ENCODE assay signal across 22 mouse cellular contexts in genomic region chr19:10056686-10057085, GRCm38 (mm10). TPM values are rescaled to one million over a fixed set of nuclear protein-coding genes. Genes with fewer than 3 reads are reported as not detected.
DNase-seq lines count a peak whose midpoint lies in the region; ATAC-seq and TF ChIP-seq lines count a peak whose summit lies in the region.
"Had no signal": no experiment of that assay in that cellular context is flagged by ENCODE, and none has a peak within 500 bp of the region (broad histone marks: within the 10 kb centered on the region; RNA-seq: fewer than 3 reads in every experiment).

No protein-coding gene starts in this region.

- no peak for TF ChIP-seq CTCF in kidney, adult 2 months (conservative IDR thresholded peaks at IDR 0.05; ENCODE audit: insufficient read depth, insufficient read length, low read depth, low read length)
- no peak for TF ChIP-seq CTCF in small intestine, adult 2 months (IDR thresholded peaks at IDR 0.05; ENCODE audit: extremely low read depth, insufficient read length, insufficient replicate concordance, low read depth, low read length)

- no peaks in the 10 kb centered on the region for H3K9me3 ChIP-seq in liver, embryonic 15.5 days (replicated peaks)
- H3K9me3 ChIP-seq in liver, embryonic 11.5 days (ENCODE audit: control insufficient read depth, low read length) = no peaks in the 10 kb centered on the region
- H3K9me3 ChIP-seq: forebrain, embryonic 13.5 days; G1E; heart, embryonic 15.5 days; hindbrain, embryonic 13.5 days; limb, embryonic 13.5 days had no signal

- H3K9ac ChIP-seq in liver, embryonic 15.5 days = no peak overlapping the region
- no peak overlapping the region for H3K9ac ChIP-seq in liver, embryonic 11.5 days (ENCODE audit: low read depth, low read length)
- H3K9ac ChIP-seq: forebrain, embryonic 13.5 days; heart, embryonic 15.5 days; hindbrain, embryonic 13.5 days; limb, embryonic 13.5 days had no signal

- H3K4me3 ChIP-seq in kidney, adult 2 months (ENCODE audit: insufficient read depth, low read depth, low read length) = no peak overlapping the region
- no peak overlapping the region for H3K4me3 ChIP-seq in liver, embryonic 15.5 days (replicated peaks)
- H3K4me3 ChIP-seq in liver, embryonic 11.5 days (ENCODE audit: low read depth, low read length) = no peak overlapping the region
- H3K4me3 ChIP-seq in small intestine, adult 2 months (ENCODE audit: low read depth, low read length) = no peak overlapping the region
- H3K4me3 ChIP-seq: forebrain, embryonic 13.5 days; heart, embryonic 15.5 days; hindbrain, embryonic 13.5 days; limb, embryonic 13.5 days had no signal

- peak overlapping the region; percentile 51 for H3K27ac ChIP-seq in kidney, adult 2 months (ENCODE audit: insufficient read depth, low read depth, low read length)
- H3K27ac ChIP-seq in liver, embryonic 15.5 days (replicated peaks) = peak overlapping the region; percentile 12; the same call in 1 of the 2 replicates
- no peak overlapping the region for H3K27ac ChIP-seq in liver, embryonic 11.5 days (ENCODE audit: low read depth, low read length)
- H3K27ac ChIP-seq in small intestine, adult 2 months (ENCODE audit: insufficient read depth, low read depth, low read length) = peak overlapping the region; percentile 23; the same call in 1 of the 2 replicates
- H3K27ac ChIP-seq: forebrain, embryonic 13.5 days; heart, embryonic 15.5 days; hindbrain, embryonic 13.5 days; limb, embryonic 13.5 days had no signal

- no peak for ATAC-seq in liver, embryonic 15.5 days (ENCODE audit: insufficient read depth)
- no peak for ATAC-seq in liver, embryonic 11.5 days (replicated peaks; ENCODE audit: low FRiP score)
- ATAC-seq: activated CD4-positive, CD25-positive, alpha-beta regulatory T cell, adult 4 months; forebrain, embryonic 13.5 days had no signal

- H3K36me3 ChIP-seq in kidney, adult 2 months (ENCODE audit: control insufficient read depth, insufficient read depth, low read length) = peaks cover 2% of the 10 kb centered on the region; the same call in 1 of the 2 replicates
- peaks cover 13% of the 10 kb centered on the region for H3K36me3 ChIP-seq in liver, embryonic 15.5 days (replicated peaks)
- H3K36me3 ChIP-seq in liver, embryonic 11.5 days (ENCODE audit: control insufficient read depth, insufficient read depth, low read length) = peaks cover 5% of the 10 kb centered on the region; the same call in 1 of the 2 replicates
- H3K36me3 ChIP-seq in small intestine, adult 2 months (ENCODE audit: control insufficient read depth, insufficient read depth, low read length) = 0 out of 2 replicates have a peak, but pooled peaks cover under 1% of the 10 kb centered on the region

- WGBS in kidney, adult 2 months = 72% methylated on average over 3 of the region's 3 CpGs
- WGBS in liver, embryonic 15.5 days (ENCODE audit: insufficient replicate concordance) = 64% methylated on average over 3 of the region's 3 CpGs
- 87% methylated on average over 3 of the region's 3 CpGs for WGBS in liver, embryonic 11.5 days
- WGBS in small intestine, adult 2 months = 53% methylated on average over 3 of the region's 3 CpGs

- peak; percentile 1 for DNase-seq in kidney, adult 2 months
- DNase-seq in kidney, postnatal 36 days = no peak
- DNase-seq in liver, embryonic 11.5 days (ENCODE audit: low spot score) = no peak
- peak; percentile 68 for DNase-seq in NIH3T3 (ENCODE audit: low read depth)
- DNase-seq in cerebellum, adult 8-10 months = no peak
- DNase-seq: B cell, adult 2 months; cerebellum, adult 18-20 months; gastrocnemius, postnatal 36 days; heart, postnatal 36 days; layer of hippocampus, adult 9-11 months; lung, postnatal 10 days; midbrain, embryonic 14.5 days; right cerebral cortex, postnatal 14 days; spleen, adult 18-20 months had no signal

- no peak for TF ChIP-seq POLR2A in kidney, adult 2 months (IDR thresholded peaks at IDR 0.05; ENCODE audit: low read depth, low read length)
- no peak for TF ChIP-seq POLR2A in small intestine, adult 2 months (IDR thresholded peaks at IDR 0.05; ENCODE audit: low read depth, low read length)

- peaks cover 34% of the 10 kb centered on the region for H3K4me1 ChIP-seq in kidney, adult 2 months (ENCODE audit: control insufficient read depth, insufficient read depth, low read length)
- H3K4me1 ChIP-seq in liver, embryonic 15.5 days (replicated peaks) = peaks cover 42% of the 10 kb centered on the region
- peaks cover 24% of the 10 kb centered on the region for H3K4me1 ChIP-seq in liver, embryonic 11.5 days (replicated peaks; ENCODE audit: control insufficient read depth, insufficient read depth, low read length)
- peaks cover 46% of the 10 kb centered on the region for H3K4me1 ChIP-seq in small intestine, adult 2 months (ENCODE audit: control insufficient read depth, insufficient read depth, insufficient read length, low read length)

- no peaks in the 10 kb centered on the region for H3K27me3 ChIP-seq in kidney, adult 2 months (replicated peaks; ENCODE audit: control insufficient read depth, insufficient read depth, low read length)
- no peaks in the 10 kb centered on the region for H3K27me3 ChIP-seq in liver, embryonic 15.5 days
- no peaks in the 10 kb centered on the region for H3K27me3 ChIP-seq in liver, embryonic 11.5 days (replicated peaks; ENCODE audit: control insufficient read depth, insufficient read depth, low read length)
- no peaks in the 10 kb centered on the region for H3K27me3 ChIP-seq in small intestine, adult 2 months (ENCODE audit: control insufficient read depth, insufficient read depth, low read length)
- H3K27me3 ChIP-seq: forebrain, embryonic 13.5 days; heart, embryonic 15.5 days; hindbrain, embryonic 13.5 days; limb, embryonic 13.5 days had no signal

- H3K4me2 ChIP-seq in liver, embryonic 15.5 days = no peak overlapping the region
- no peak overlapping the region for H3K4me2 ChIP-seq in liver, embryonic 11.5 days
- H3K4me2 ChIP-seq: forebrain, embryonic 13.5 days; heart, embryonic 15.5 days; hindbrain, embryonic 13.5 days; limb, embryonic 13.5 days had no signal

RNA-seq across cellular contexts. Expression of gene Fads3, which starts 15.3 kb away (rescaled TPM):
- polyA plus RNA-seq in kidney, adult 2 months (2012; rRNA removed) = 382 and 459 TPM in 2 replicates
- 7.6 and 8.9 TPM in 2 replicates for polyA plus RNA-seq in liver, embryonic 15.5 days (2015; fragmentation: Nextera tagmentation; extraction: Ambion mirVana)
- 7.2 and 7.3 TPM in 2 replicates for polyA plus RNA-seq in liver, embryonic 11.5 days (2014; fragmentation: Nextera tagmentation; extraction: Ambion mirVana)
- 7.6 and 18.9 TPM in 2 replicates for polyA plus RNA-seq in small intestine, adult 2 months (2012; rRNA removed)
- polyA plus RNA-seq: activated CD4-positive, CD25-positive, alpha-beta regulatory T cell, adult 4 months had no signal

RNA-seq across cellular contexts. Expression of gene Fads2, which starts 44.9 kb away (rescaled TPM):
- 240 and 258 TPM in 2 replicates for polyA plus RNA-seq in kidney, adult 2 months (2012; rRNA removed)
- 89.7 and 102 TPM in 2 replicates for polyA plus RNA-seq in liver, embryonic 15.5 days (2015; fragmentation: Nextera tagmentation; extraction: Ambion mirVana)
- 48.8 and 54.3 TPM in 2 replicates for polyA plus RNA-seq in liver, embryonic 11.5 days (2014; fragmentation: Nextera tagmentation; extraction: Ambion mirVana)
- 29.6 and 44.9 TPM in 2 replicates for polyA plus RNA-seq in small intestine, adult 2 months (2012; rRNA removed)

RNA-seq across cellular contexts. Expression of gene Rab3il1, which starts 55.2 kb away (rescaled TPM):
- 66.0 and 90.9 TPM in 2 replicates for polyA plus RNA-seq in kidney, adult 2 months (2012; rRNA removed)
- 245 and 277 TPM in 2 replicates for polyA plus RNA-seq in liver, embryonic 15.5 days (2015; fragmentation: Nextera tagmentation; extraction: Ambion mirVana)
- 133 and 137 TPM in 2 replicates for polyA plus RNA-seq in liver, embryonic 11.5 days (2014; fragmentation: Nextera tagmentation; extraction: Ambion mirVana)
- 4.1 and 4.3 TPM in 2 replicates for polyA plus RNA-seq in small intestine, adult 2 months (2012; rRNA removed)

RNA-seq across cellular contexts. Expression of gene Best1, which starts 55.3 kb away (rescaled TPM):
- 0.33 and 0.38 TPM in 2 replicates for polyA plus RNA-seq in kidney, adult 2 months (2012; rRNA removed)
- 0.09 and 0.12 TPM in 2 replicates for polyA plus RNA-seq in liver, embryonic 15.5 days (2015; fragmentation: Nextera tagmentation; extraction: Ambion mirVana)
- polyA plus RNA-seq in liver, embryonic 11.5 days (2014; fragmentation: Nextera tagmentation; extraction: Ambion mirVana) = 0.31 and 0.59 TPM in 2 replicates
- polyA plus RNA-seq in small intestine, adult 2 months (2012; rRNA removed) = 0.09 and 0.18 TPM in 2 replicates
- polyA plus RNA-seq: activated CD4-positive, CD25-positive, alpha-beta regulatory T cell, adult 4 months had no signal

Comparison
In these comparisons a context has a peak if more than half of its experiments do, and no peak if none do; other contexts are left out.
1. DNase-seq: peak in kidney, adult 2 months (single experiment) and NIH3T3 (single experiment); none in kidney, postnatal 36 days (0 of 2), liver, embryonic 11.5 days (single experiment) and cerebellum, adult 8-10 months (single experiment).
2. RNA of gene Fads3, which starts 15.3 kb away (polyA plus RNA-seq): 382 to 459 TPM in kidney, adult 2 months; 7.6 to 8.9 TPM in liver, embryonic 15.5 days, 7.6 to 18.9 TPM in small intestine, adult 2 months and 7.2 to 7.3 TPM in liver, embryonic 11.5 days; every median in the first group is over 10 times any median in the second.
3. RNA of gene Rab3il1, which starts 55.2 kb away (polyA plus RNA-seq): 245 to 277 TPM in liver, embryonic 15.5 days, 133 to 137 TPM in liver, embryonic 11.5 days and 66.0 to 90.9 TPM in kidney, adult 2 months; 4.1 to 4.3 TPM in small intestine, adult 2 months; every median in the first group is over 10 times any median in the second.